Mouse (Mus musculus) hindbrain, embryonic 10.5 days (tissue): ENCODE data around the gene Podn. TPM values are rescaled to one million over a fixed set of nuclear protein-coding genes. Genes with fewer than 3 reads are reported as not detected.
"Not testable (repeated sequence)": the region's sequence is repeated elsewhere in the genome, so short reads cannot be mapped to it uniquely, and the experiment has no call there.

ENCODE experiments used
- DNase-seq: peaks from one replicate; pipeline ENCODE4 v3.0.0-alpha.2; 2017; ENCODE audit warnings: low spot score
- H3K27ac ChIP-seq: fragments of 300-500 bp; sonication (generic); 2 replicates; pipeline ENCODE4 v1.5.1; 2016; ENCODE audit warnings: mild to moderate bottlenecking, moderate library complexity
- H3K27me3 ChIP-seq: fragments of 300-500 bp; sonication (generic); 2 replicates; pipeline ENCODE4 v1.6.1; 2016; ENCODE audit warnings: mild to moderate bottlenecking; ENCODE audit not compliant: poor library complexity, insufficient read depth, severe bottlenecking
- H3K36me3 ChIP-seq: fragments of 300-500 bp; sonication (generic); 2 replicates; pipeline ENCODE4 v1.6.1; 2016; ENCODE audit warnings: mild to moderate bottlenecking, moderate library complexity
- H3K4me1 ChIP-seq: fragments of 300-500 bp; sonication (generic); replicated peaks from 2 replicates; pipeline ENCODE4 v1.6.1; 2016; ENCODE audit warnings: mild to moderate bottlenecking
- H3K4me3 ChIP-seq: fragments of 300-500 bp; sonication (generic); 2 replicates; pipeline ENCODE4 v1.5.1; 2016; ENCODE audit warnings: mild to moderate bottlenecking, moderate library complexity
- H3K9me3 ChIP-seq: fragments of 300-500 bp; sonication (generic); 2 replicates; pipeline ENCODE4 v1.6.1; 2016; ENCODE audit warnings: mild to moderate bottlenecking, moderate library complexity
- WGBS: fragments of 180-500 bp; shearing (Covaris S2); methylation state at CpG from one replicate; pipeline ENCODE4 v1.1.7; 2016; 5-methylcytosine and 5-hydroxymethylcytosine counted together
- polyA plus RNA-seq: library from polyadenylated mRNA; unstranded; fragments of >200 nt; fragmentation: Nextera tagmentation; extraction: Ambion mirVana; gene quantifications from 2 replicates; pipeline ENCODE4 v1.2.1, GENCODE M21; 2016

Podn gene
- 0.34 TPM in 1 of 2 replicates, not detected in the other for polyA plus RNA-seq

DNA sequence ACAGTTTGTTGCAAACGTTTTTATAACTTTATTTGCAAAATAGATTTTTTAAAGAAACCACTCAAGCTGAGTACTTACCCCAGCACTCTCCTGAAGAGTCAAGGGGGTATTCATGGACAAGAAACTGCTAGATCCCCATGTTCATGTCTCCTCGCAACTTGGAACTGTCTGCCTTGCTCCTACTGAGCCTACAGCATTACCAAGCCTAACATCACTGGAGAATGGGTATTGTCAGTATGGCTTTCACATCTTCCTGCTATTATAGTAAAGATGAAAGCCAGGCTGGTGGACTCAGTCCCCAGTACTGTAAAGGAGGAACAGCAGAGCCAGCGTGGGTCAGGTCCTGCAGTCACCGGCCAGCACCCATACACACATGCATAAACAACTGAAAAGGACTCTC lies at the start of gene Podn:
Podn (minus strand) TSS at position 101 of the 400 bp plus-strand sequence.
- no peak within 1 kb of the TSS for H3K27ac ChIP-seq
- 83% methylated on average over 4 of the region's 4 CpGs for WGBS
- H3K4me3 ChIP-seq: no peak within 1 kb of the TSS
- no peaks in the 10 kb centered on the region for H3K4me1 ChIP-seq
- H3K9me3 ChIP-seq: no peaks in the 10 kb centered on the region
- DNase-seq: no peak
- H3K27me3 ChIP-seq: no peaks in the 10 kb centered on the region
- H3K36me3 ChIP-seq: peaks cover 6% of the 10 kb centered on the region; the same call in 1 of the 2 replicates

- not testable (repeated sequence) for H3K27ac ChIP-seq, H3K36me3 ChIP-seq, DNase-seq, H3K4me3 ChIP-seq, H3K27me3 ChIP-seq, H3K9me3 ChIP-seq, H3K4me1 ChIP-seq
- 31% methylated on average over 3 of the region's 3 CpGs for WGBS
Measured at GRCm38 (mm10) chr4:108145554-108145953, 49.3 kb upstream of the Podn start.

DNA sequence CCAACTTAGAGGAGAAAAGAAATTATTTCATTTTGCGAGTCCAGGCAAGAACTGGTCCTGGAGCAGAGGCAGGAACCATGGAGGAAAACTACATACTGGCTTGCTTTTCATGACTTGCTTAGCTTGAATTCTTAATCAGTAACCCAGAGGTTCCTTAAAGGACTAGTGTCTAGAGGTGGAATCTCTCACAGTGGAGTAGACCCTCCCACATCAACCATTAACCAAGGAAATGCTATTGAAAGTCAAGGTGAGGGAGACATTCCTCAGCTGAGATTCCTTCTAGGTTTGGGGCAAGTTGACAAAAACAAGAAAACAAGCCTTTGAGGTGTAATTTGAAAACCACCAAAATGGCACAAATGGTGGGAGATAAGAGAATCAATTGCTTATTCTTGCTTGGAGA lies 48.6 kb upstream of the Podn start, which contains the start of gene Scp2:
Scp2 (minus strand) TSS at position 119 of the 400 bp plus-strand sequence.
- Histone ChIP-seq H3K27ac (no peak within 1 kb of the TSS), H3K4me1 (no peaks in the 10 kb centered on the region), H3K36me3 (no peaks in the 10 kb centered on the region), H3K27me3 (no peaks in the 10 kb centered on the region), H3K9me3 (no peaks in the 10 kb centered on the region), H3K4me3 (no peak within 1 kb of the TSS)
- 92% methylated on average over 1 of the region's 1 CpGs for WGBS
- DNase-seq: no peak

DNA sequence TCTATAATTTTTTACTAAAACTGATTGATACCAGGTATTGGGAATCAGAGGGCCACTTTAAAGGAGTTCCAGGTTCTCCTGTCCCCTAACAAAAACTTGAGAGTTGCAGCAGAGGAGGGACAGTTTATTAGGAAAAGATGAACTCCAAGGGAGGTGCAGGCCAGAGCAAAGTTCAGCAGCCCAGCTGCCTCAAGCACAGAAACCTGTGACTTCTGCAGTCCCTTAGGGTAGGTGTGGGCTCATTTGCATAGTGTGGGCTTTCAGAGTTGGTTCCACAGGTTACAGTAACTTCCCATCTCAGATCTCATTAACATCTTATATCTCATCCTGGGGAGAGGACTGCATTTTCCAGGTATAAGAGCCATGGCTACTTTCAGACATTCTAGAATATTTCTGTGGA lies 47.5 kb upstream of the Podn start:
- Histone ChIP-seq H3K9me3 (no peaks in the 10 kb centered on the region), H3K4me1 (no peaks in the 10 kb centered on the region), H3K27me3 (no peaks in the 10 kb centered on the region), H3K4me3 (no peak overlapping the region), H3K36me3 (no peaks in the 10 kb centered on the region), H3K27ac (no peak overlapping the region)
- DNase-seq: no peak

DNA sequence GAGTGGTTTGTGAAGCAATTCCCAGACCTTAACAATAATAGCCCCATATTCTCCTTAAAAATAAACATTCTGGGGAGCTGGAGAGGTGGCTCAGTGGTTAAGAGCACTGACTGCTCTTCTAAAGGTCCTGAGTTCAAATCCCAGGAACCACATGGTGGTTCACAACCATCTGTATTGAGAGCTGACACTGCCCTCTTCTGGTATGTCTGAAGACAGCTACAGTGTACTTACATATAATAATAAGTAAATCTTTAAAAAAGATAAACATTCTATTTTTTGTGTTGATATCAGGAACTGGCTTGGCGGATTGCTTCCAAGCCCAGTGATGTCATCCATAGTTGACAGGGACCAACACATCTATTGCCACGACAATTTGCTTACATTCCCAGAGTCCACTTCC lies 46.9 kb upstream of the Podn start:
- H3K27me3 ChIP-seq, H3K27ac ChIP-seq, DNase-seq, H3K4me1 ChIP-seq, H3K9me3 ChIP-seq, H3K4me3 ChIP-seq, H3K36me3 ChIP-seq: not testable (repeated sequence)
- WGBS: 86% methylated on average over 2 of the region's 2 CpGs

DNA sequence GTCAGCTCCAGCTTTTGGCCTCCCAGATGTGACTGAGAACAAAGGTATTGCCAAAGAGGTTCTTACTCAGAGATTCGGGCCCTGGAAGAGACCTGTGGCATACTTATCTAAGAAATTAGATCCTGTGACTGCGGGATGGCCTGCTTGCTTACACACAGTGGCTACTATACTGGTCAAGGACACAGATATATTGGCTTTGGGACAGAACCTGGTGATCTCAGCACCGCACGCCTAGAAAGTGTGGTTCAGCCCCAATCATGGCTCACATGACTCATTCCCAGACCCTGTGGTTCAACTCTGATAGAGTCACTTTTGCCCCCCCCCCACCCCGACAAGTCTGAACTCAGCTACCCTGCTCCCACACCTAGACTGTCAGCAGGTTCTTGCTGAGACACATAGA lies 40.7 kb upstream of the Podn start:
- no peak for DNase-seq
- no peaks in the 10 kb centered on the region for H3K4me1 ChIP-seq
- H3K9me3 ChIP-seq: no peaks in the 10 kb centered on the region
- H3K27ac ChIP-seq: no peak overlapping the region
- H3K36me3 ChIP-seq: no peaks in the 10 kb centered on the region
- 86% methylated on average over 5 of the region's 5 CpGs for WGBS
- no peak overlapping the region for H3K4me3 ChIP-seq
- H3K27me3 ChIP-seq: no peaks in the 10 kb centered on the region

DNA sequence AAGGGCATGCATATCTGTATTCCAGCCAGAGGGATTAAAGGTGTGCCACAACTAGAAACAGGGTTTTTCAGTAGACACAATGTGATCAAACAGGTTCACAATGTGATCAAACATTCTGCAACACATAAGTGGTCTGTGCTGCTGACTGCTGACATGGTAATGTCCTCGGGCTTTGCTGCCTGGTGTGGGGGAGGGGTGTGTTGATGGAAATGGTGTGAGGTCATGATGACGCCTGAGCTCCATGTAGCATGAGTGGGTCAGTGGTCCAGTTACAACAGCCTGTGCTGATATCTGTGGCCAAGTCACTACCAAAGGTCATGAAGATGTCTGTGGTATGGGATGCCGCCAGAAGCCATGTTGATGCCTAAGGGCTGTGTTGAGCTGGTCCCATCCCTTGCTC lies 34.2 kb upstream of the Podn start:
- Histone ChIP-seq H3K27me3 (no peaks in the 10 kb centered on the region), H3K4me1 (no peaks in the 10 kb centered on the region), H3K4me3 (no peak overlapping the region), H3K9me3 (peaks cover 5% of the 10 kb centered on the region; the same call in 1 of the 2 replicates), H3K36me3 (no peaks in the 10 kb centered on the region), H3K27ac (no peak overlapping the region)
- no peak for DNase-seq
- 92% methylated on average over 3 of the region's 3 CpGs for WGBS

GRCm38 (mm10) chr4:108128339-108128738 lies 32.1 kb upstream of the Podn start:
- DNase-seq: no peak
- Histone ChIP-seq H3K36me3 (no peaks in the 10 kb centered on the region), H3K27ac (no peak overlapping the region), H3K27me3 (no peaks in the 10 kb centered on the region), H3K4me1 (no peaks in the 10 kb centered on the region), H3K9me3 (peaks cover 5% of the 10 kb centered on the region; the same call in 1 of the 2 replicates), H3K4me3 (no peak overlapping the region)
- WGBS: 86% methylated on average over 2 of the region's 2 CpGs

- 89% methylated on average over 5 of the region's 5 CpGs for WGBS
- H3K36me3 ChIP-seq: no peaks in the 10 kb centered on the region
- no peaks in the 10 kb centered on the region for H3K27me3 ChIP-seq
- DNase-seq: no peak
- peaks cover 5% of the 10 kb centered on the region; the same call in 1 of the 2 replicates for H3K9me3 ChIP-seq
- no peak overlapping the region for H3K4me3 ChIP-seq
- no peaks in the 10 kb centered on the region for H3K4me1 ChIP-seq
- H3K27ac ChIP-seq: no peak overlapping the region
Measured at GRCm38 (mm10) chr4:108127516-108127915, 31.3 kb upstream of the Podn start.

GRCm38 (mm10) chr4:108126260-108126659 lies 30.0 kb upstream of the Podn start:
- WGBS: 89% methylated on average over 4 of the region's 4 CpGs
- DNase-seq: no peak
- no peak overlapping the region for H3K4me3 ChIP-seq
- H3K36me3 ChIP-seq: no peaks in the 10 kb centered on the region
- H3K27ac ChIP-seq: no peak overlapping the region
- H3K27me3 ChIP-seq: no peaks in the 10 kb centered on the region
- H3K9me3 ChIP-seq: peaks cover 5% of the 10 kb centered on the region; the same call in 1 of the 2 replicates
- H3K4me1 ChIP-seq: no peaks in the 10 kb centered on the region

- Histone ChIP-seq H3K36me3 (no peaks in the 10 kb centered on the region), H3K27me3 (no peaks in the 10 kb centered on the region), H3K27ac (no peak overlapping the region), H3K4me1 (no peaks in the 10 kb centered on the region), H3K4me3 (no peak overlapping the region), H3K9me3 (peaks cover 4% of the 10 kb centered on the region; the same call in 1 of the 2 replicates)
- DNase-seq: no peak
- WGBS: 90% methylated on average over 1 of the region's 1 CpGs
Measured at GRCm38 (mm10) chr4:108124104-108124503, 27.9 kb upstream of the Podn start.

DNA sequence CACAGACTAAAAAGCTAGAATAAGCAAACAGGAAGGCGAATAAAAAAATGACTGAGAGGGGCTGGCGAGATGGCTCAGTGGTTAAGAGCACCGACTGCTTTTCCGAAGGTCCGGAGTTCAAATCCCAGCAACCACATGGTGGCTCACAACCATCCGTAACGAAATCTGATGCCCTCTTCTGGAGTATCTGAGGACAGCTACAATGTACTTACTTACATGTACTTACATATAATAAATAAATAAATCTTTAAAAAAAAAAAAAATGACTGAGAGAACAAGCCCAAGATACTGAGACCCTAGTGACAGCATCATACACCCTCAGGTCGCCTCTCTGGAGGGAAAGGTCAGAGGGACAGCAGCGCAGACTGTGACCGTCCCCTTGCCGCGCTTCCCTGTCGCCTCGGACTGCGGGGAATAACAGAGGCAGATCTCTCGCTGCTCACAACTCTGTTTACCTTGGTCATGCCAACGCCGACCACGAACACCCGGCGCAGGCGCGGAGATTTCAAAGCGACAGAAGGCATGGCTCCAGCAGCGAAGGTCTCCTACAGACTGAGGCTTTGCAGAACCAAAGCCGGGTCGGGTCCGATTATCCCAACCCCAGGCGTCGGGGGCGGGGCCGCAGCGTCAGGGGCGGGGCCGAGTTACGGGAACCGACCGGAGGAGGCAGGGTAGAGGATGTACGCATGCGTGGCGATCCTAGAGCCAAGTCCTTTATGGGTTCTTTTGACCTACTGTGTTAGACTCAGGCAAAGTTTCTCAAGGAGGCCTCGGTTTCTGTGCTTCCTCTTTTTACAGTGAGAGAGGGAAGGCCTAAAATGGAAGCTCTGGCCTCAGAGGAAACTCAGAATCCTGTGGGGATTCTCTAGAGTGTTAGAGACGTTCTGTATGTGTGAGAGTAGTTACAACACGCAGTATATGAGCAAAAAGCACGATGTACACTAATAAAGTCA lies 22.0 kb upstream of the Podn start:
- Histone ChIP-seq H3K4me1 (0 out of 2 replicates have a peak, but pooled peaks cover 4% of the 10 kb centered on the region), H3K36me3 (no peaks in the 10 kb centered on the region), H3K27ac (peak overlapping the region; percentile 89), H3K9me3 (no peaks in the 10 kb centered on the region), H3K4me3 (peak overlapping the region; percentile 72), H3K27me3 (no peaks in the 10 kb centered on the region)
- DNase-seq: peak; percentile 92
- WGBS: 15% methylated on average over 45 of the region's 45 CpGs

DNA sequence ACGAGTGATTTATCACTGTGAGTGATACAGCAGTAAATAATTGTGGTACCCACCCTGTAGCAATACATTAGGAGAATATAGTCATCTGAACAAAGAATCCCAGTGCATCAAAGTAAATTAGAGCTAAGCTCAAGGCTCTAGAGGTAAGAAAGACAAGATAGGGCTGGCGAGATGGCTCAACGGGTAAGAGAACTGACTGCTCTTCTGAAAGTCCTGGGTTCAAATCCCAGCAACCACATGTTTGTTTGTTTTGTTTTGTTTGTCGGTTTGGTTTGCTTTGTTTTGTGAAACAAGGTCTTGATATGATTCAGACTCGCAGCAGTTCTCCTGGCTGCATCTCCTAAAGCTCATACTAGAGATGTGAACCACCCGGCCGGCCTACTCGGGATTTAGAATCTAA lies 21.2 kb upstream of the Podn start:
- Histone ChIP-seq H3K4me3 (peak overlapping the region; percentile 72; the same call in 1 of the 2 replicates), H3K9me3 (no peaks in the 10 kb centered on the region), H3K4me1 (0 out of 2 replicates have a peak, but pooled peaks cover 4% of the 10 kb centered on the region), H3K36me3 (no peaks in the 10 kb centered on the region), H3K27me3 (no peaks in the 10 kb centered on the region), H3K27ac (no peak overlapping the region)
- DNase-seq: no peak
- WGBS: 93% methylated on average over 8 of the region's 8 CpGs
